Mouse (Mus musculus) ovary, adult 10 weeks (tissue): Measurements from ENCODE around the gene Hmx2. TPM values are rescaled to one million over a fixed set of nuclear protein-coding genes. Genes with fewer than 3 reads are reported as not detected.

ENCODE experiments used
- polyA plus RNA-seq: library from polyadenylated mRNA; stranded (reverse); fragments of 350-450 nt; fragmentation: Illumina TruSeq; extraction: RNeasy Lipid Tissue Mini Kit (QIAGEN cat#74804); gene quantifications from one replicate; pipeline ENCODE4 v1.2.3, GENCODE M21; 2014

Hmx2 gene
- polyA plus RNA-seq = not detected

GRCm38 (mm10) chr7:131548473-131548872 is at the start of gene Hmx2:
Gene Hmx2, plus strand, starts transcription at chr7:131548773.

GRCm38 (mm10) chr7:131542115-131542871 is 6.3 kb upstream of the Hmx2 start, which contains the start of gene Hmx3:
Gene Hmx3, plus strand, starts transcription at chr7:131542867.

GRCm38 (mm10) chr7:131559986-131560696 is 11.6 kb downstream of the Hmx2 start, which contains the start of gene Bub3:
Gene Bub3, plus strand, starts transcription at chr7:131560222.

Other genes starting within 250 kb of the Hmx2 start
- 0.71 TPM for gene Cuzd1, start 226.5 kb upstream of the Hmx2 start, polyA plus RNA-seq
- gene Fam24b, start 219.3 kb upstream of the Hmx2 start, polyA plus RNA-seq = not detected
- gene Fam24a, start 214.9 kb upstream of the Hmx2 start, polyA plus RNA-seq = not detected
- gene 2310057M21Rik, start 186.0 kb upstream of the Hmx2 start, polyA plus RNA-seq = 6.2 TPM
- 48.9 TPM for gene Pstk, start 177.6 kb upstream of the Hmx2 start, polyA plus RNA-seq
- gene Ikzf5, start 138.3 kb upstream of the Hmx2 start, polyA plus RNA-seq = 48.9 TPM
- 522 TPM for gene Acadsb, start 138.2 kb upstream of the Hmx2 start, polyA plus RNA-seq
- not detected for gene Hmx3, start 5.9 kb upstream of the Hmx2 start, polyA plus RNA-seq
- 37.5 TPM for gene Bub3, start 11.4 kb downstream of the Hmx2 start, polyA plus RNA-seq